Mouse (Mus musculus) thymus, adult 18-20 months (tissue): Measurements from ENCODE around the gene Leng8.
"Not testable (repeated sequence)": the region's sequence is repeated elsewhere in the genome, so short reads cannot be mapped to it uniquely, and the experiment has no call there.

ENCODE experiments used
- DNase-seq, 2 experiments: peaks; one replicate each; pipeline ENCODE4 v3.0.0; 2022; ENCODE audit warnings: mixed read lengths in 2 of 2

Leng8 gene

GRCm38 (mm10) chr7:4148341-4149208 lies 11.7 kb downstream of the Leng8 start:
- no peak for DNase-seq

DNA sequence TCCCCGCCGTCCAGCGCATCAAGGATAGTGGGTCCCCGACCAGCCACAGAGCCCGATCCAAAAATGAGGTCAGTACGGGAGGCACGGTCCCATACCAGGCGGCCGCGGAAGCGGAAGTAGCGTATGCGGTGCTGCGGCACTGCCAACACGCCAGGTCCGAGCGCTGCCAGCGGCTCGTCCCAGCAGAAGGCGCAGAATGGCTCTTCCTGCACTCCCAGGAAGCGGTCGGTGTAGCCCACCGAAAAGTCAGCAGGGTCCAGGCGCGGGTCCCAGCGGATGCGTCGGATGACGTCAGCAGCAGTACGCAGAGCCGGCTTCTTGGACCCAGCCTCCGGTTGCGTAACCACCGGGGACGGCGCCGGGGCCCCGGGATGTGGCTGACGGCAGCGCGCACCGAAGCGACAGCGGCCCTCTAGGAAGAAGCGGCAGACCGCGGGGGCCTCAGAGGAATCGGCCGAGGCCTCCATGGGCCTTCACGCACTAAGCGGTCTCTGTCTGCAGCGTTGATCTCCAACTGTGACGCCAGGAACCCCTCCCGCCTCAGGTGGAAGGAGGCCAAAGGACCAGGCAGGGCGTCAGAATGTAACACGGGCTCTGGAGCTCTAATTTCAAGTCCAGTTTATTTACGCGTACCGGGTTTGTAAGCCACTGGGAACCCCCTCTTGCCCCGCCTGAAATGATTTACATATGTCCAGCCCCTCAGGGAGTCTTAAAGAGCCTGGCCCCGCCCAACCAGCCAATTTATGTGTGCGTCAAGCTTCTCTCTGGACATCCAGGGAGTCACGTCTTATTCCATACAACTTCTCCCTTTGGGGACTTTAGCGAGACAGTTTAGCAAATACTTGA lies 12.6 kb downstream of the Leng8 start:
- DNase-seq, result peak; percentile 69 to 72

DNA sequence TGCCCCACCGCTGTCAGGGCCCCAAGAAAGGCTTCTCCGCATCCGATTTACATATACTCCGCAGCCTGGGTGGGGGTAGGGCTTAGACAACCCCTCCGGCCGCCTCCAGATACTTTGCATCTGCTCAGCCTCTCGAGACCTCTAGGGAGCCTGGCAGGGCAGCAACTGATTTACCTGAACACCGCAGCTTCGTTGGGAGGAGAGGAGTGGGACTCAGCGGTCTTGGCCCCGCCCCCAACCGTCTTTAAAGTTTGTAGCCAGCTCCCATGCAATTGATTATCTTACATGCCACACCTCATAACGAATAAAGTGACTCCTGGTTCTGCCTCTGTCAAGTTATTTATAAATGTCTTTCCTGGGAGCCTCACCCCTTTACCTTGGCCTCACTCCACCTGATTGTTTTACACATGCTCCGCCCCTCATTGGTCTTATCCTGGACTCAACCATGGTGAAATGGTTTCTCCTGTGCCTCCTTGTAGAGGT lies 13.3 kb downstream of the Leng8 start, which contains the start of gene Leng9:
Gene Leng9 (minus strand): TSS at position 316 of the 483 bp plus-strand sequence.
- DNase-seq, result peak in 1 of 2 experiments; percentile 49

DNA sequence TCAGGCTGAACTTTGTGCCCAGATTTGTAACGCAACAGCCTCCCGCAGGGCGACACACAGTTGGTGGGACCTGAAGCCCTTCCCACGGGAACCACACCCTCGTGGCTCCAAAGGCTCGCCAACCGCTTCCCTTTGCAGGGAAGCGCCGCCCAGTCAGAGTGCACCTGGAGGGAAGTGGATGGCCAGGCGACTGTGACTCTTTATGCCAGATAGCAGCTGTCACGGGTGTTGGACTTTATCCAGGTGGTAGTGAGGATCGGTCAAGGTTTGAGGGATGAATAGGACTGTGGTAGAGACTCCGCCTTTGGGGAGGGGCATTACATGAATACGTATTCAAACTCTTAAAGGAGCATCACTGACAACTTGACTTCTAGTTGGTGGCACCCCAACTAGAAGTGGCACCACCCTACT lies 14.0 kb downstream of the Leng8 start:
- no peak for DNase-seq

GRCm38 (mm10) chr7:4151241-4151640 lies 14.4 kb downstream of the Leng8 start:
- DNase-seq, result no peak

DNA sequence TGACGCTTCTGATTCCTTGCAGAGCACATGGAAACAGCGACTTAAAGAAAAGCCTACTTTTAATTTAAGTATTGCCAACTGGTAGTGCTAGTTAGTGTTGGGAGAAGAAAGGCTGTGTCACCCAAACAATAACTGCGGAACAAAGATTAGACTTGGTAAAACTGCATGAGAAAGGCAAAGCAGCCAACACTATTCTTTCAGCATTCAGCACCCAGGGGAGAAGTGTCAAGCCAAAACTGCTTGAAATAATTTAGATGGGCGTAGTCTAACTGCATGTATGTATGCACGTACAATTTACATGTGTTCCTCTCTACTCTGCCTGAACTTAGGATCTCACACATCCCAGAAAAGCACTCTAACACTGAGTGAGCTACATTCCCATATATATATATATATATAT lies 17.5 kb downstream of the Leng8 start:
- no peak for DNase-seq

- DNase-seq, result no peak
These were observed 18.1 kb downstream of the Leng8 start for GRCm38 (mm10) chr7:4154976-4155375.

- not testable (repeated sequence) for DNase-seq
These were observed 24.8 kb downstream of the Leng8 start for GRCm38 (mm10) chr7:4161596-4161995.

GRCm38 (mm10) chr7:4163571-4164072 lies 26.8 kb downstream of the Leng8 start:
- DNase-seq, result no peak

DNA sequence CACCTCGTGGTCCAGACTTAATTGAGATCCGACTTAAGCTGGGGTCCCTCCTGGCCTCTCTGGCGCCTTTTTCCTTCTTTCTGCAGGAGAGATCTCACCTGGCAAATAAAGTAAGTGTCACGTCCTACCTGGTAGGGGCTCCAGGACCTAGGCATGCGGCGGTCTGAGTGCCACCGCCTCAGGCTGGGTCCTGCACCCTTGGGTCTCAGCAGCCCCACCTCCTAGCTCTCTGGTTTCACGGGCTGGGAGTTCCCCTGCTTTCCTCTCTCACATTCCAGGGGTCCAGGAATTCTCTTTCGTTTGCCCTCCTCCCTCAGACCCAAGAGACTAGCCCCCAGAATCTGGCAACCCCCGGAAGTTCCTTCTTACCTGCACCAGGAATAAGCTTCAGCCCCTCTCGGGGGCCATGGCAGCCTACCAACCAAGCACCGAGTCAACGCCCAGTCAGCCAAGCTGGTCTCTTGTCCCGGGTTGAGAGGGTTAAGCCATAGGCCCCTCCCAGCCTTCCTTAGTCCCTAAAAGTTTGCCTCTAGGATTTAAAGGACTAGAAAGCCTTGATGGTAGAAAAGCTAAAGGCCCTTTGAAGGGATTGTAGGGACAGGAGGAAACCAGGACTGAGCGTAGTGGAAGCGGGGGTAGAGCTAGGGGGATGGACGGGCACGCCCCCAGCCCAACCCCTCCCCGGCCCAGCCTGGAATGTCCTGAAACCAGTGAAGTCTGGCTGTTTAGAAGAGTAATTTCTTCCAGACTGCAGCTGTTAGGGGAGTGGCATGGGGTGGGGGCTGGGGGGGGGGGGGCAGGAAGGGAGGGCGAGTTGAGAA lies 27.5 kb downstream of the Leng8 start, which contains the start of gene Cdc42ep5:
Gene Cdc42ep5 (minus strand): TSS at position 771 of the 821 bp plus-strand sequence.
- no peak for DNase-seq

- no peak for DNase-seq
These were observed 28.4 kb downstream of the Leng8 start for GRCm38 (mm10) chr7:4165286-4165685.

DNA sequence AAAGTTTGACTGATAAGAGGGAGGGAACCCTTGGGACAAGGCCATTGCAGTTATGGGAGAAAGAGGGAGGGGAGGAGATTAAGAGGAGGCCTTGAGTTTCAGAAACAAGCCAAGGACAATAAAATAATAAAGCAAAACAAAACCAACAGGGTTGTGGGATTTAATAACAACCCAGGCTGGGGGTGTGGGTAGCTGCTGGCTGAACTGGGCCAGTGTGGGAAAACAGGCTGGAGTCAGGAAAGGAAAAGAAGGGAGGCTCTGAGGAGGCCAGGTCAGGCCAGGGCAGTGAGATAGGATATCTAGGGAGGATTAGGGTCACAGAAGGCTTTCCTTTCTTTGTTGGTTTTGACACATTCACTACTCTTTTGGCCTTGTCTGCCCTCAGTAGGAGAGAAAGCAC lies 30.3 kb downstream of the Leng8 start:
- no peak for DNase-seq

- no peak for DNase-seq
These were observed 33.5 kb downstream of the Leng8 start for GRCm38 (mm10) chr7:4170193-4170938.

- no peak for DNase-seq
These were observed 41.6 kb downstream of the Leng8 start for GRCm38 (mm10) chr7:4178438-4178837.
